Mouse (Mus musculus): ENCODE data around the gene Cnnm3.

DNA sequence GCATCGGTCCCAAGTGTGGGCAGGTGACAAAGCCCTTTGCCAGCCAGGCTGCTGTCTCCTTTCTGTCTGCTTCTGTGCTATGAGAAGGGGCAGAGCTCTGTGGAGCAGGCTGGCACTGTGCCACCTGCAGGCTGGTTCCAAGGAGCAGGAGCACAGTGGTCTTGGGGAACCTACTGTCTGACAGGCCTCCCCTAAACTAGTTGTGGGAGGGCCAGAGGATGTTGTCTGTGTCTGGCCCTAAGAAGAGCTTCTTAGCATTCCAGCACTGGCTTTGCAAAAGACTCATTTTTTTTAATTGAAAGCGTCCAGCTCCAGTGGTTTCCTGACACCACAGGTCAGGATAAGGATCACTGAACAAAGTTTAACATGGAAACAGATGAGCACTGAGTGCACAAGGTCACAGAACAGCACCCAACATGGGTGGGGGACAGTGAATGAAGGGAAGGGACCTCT is 33.3 kb upstream of the Cnnm3 start:
- TF ChIP-seq ZNF384 (IDR thresholded peaks at IDR 0.05; ENCODE audit: low read depth, low read length) (no peak), CHD2 (IDR thresholded peaks at IDR 0.05; ENCODE audit: low read depth, low read length) (no peak), MAFK (IDR thresholded peaks at IDR 0.05; ENCODE audit: insufficient read depth, low read depth, low read length) (no peak), HCFC1 (IDR thresholded peaks at IDR 0.05; ENCODE audit: borderline replicate concordance, insufficient read depth, low read length) (no peak), ZC3H11A (IDR thresholded peaks at IDR 0.05; ENCODE audit: borderline replicate concordance, low read depth, low read length) (no peak)
